In genomic region chr14:24003450-24004381, GRCm38 (mm10) we compare ENCODE assay signal across 9 mouse cellular contexts. TPM values are rescaled to one million over a fixed set of nuclear protein-coding genes. Genes with fewer than 3 reads are reported as not detected.
A peak's percentile ranks its signal among the peaks of the same experiment; 100 is the strongest.
DNase-seq lines count a peak whose midpoint lies in the region; ATAC-seq lines count a peak whose summit lies in the region.
"Had no signal": no experiment of that assay in that cellular context is flagged by ENCODE, and none has a peak within 500 bp of the region (broad histone marks: within the 10 kb centered on the region; RNA-seq: fewer than 3 reads in every experiment).

No protein-coding gene starts in this region.

- no peak overlapping the region for H3K27ac ChIP-seq in embryonic facial prominence, embryonic 14.5 days (replicated peaks; ENCODE audit: low read depth, low read length)
- no peak overlapping the region for H3K27ac ChIP-seq in lung, embryonic 15.5 days
- H3K27ac ChIP-seq: macrophage had no signal

- no peaks in the 10 kb centered on the region for H3K36me3 ChIP-seq in megakaryocyte, embryonic 14.5 days (replicated peaks; ENCODE audit: low read length)
- no peaks in the 10 kb centered on the region for H3K36me3 ChIP-seq in embryonic facial prominence, embryonic 14.5 days (ENCODE audit: control insufficient read depth, insufficient read depth, low read length)
- no peaks in the 10 kb centered on the region for H3K36me3 ChIP-seq in lung, embryonic 15.5 days

- H3K4me3 ChIP-seq in megakaryocyte, embryonic 14.5 days (replicated peaks): peak overlapping the region; percentile 69
- H3K4me3 ChIP-seq in embryonic facial prominence, embryonic 14.5 days (ENCODE audit: low read depth, low read length): peak overlapping the region; percentile 74
- H3K4me3 ChIP-seq in lung, embryonic 15.5 days: peak overlapping the region; percentile 64

- peaks cover 53% of the 10 kb centered on the region for H3K27me3 ChIP-seq in megakaryocyte, embryonic 14.5 days (replicated peaks)
- H3K27me3 ChIP-seq in embryonic facial prominence, embryonic 14.5 days (replicated peaks; ENCODE audit: control insufficient read depth, insufficient read depth, low read length): peaks cover 55% of the 10 kb centered on the region
- peaks cover 89% of the 10 kb centered on the region for H3K27me3 ChIP-seq in lung, embryonic 15.5 days

- peak overlapping the region; percentile 95 for H3K4me2 ChIP-seq in embryonic facial prominence, embryonic 14.5 days (ENCODE audit: low read depth, low read length)
- peak overlapping the region; percentile 99 for H3K4me2 ChIP-seq in lung, embryonic 15.5 days

- H3K9me3 ChIP-seq in megakaryocyte, embryonic 14.5 days: no peaks in the 10 kb centered on the region
- no peaks in the 10 kb centered on the region for H3K9me3 ChIP-seq in embryonic facial prominence, embryonic 14.5 days (ENCODE audit: control insufficient read depth, low read length)
- H3K9me3 ChIP-seq in lung, embryonic 15.5 days: no peaks in the 10 kb centered on the region

- H3K4me1 ChIP-seq in megakaryocyte, embryonic 14.5 days: peaks cover 4% of the 10 kb centered on the region
- peaks cover 3% of the 10 kb centered on the region for H3K4me1 ChIP-seq in embryonic facial prominence, embryonic 14.5 days (ENCODE audit: control insufficient read depth, insufficient read depth, low read length)
- peaks cover 14% of the 10 kb centered on the region for H3K4me1 ChIP-seq in lung, embryonic 15.5 days

- 1% methylated on average over 29 of the region's 85 CpGs for WGBS in embryonic facial prominence, embryonic 14.5 days
- WGBS in lung, embryonic 15.5 days: 2% methylated on average over 59 of the region's 85 CpGs

- peak overlapping the region; percentile 75 for H3K9ac ChIP-seq in embryonic facial prominence, embryonic 14.5 days (ENCODE audit: low read depth, low read length)
- H3K9ac ChIP-seq in lung, embryonic 15.5 days: peak overlapping the region; percentile 47; the same call in 1 of the 2 replicates

- ATAC-seq in megakaryocyte, adult 5-6 weeks (ENCODE audit: poor library complexity, severe bottlenecking): no peak
- peak; percentile 65 for ATAC-seq in embryonic facial prominence, embryonic 14.5 days (ENCODE audit: low read depth)
- 0 out of 2 replicates have a peak, but pooled peaks have one; percentile 29 for ATAC-seq in lung, embryonic 15.5 days (ENCODE audit: borderline replicate concordance, extremely low read depth, low FRiP score, low TSS enrichment)

- peak; percentile 55 for DNase-seq in embryonic facial prominence, embryonic 14.5 days (ENCODE audit: low spot score)
- DNase-seq in heart, postnatal 4 days: peak; percentile 15
- peak; percentile 58 to 77 for DNase-seq in layer of hippocampus, postnatal 10 days (ENCODE audit: low spot score in 2 of 2)
- peak; percentile 23 for DNase-seq in retina, postnatal 7 days (ENCODE audit: low read depth, low spot score)
- DNase-seq in T-cell, adult 2 months (ENCODE audit: low spot score): no peak

RNA-seq across cellular contexts. Expression of gene Kcnma1, which starts 10.6 kb away (rescaled TPM):
- not detected in 2 replicates for polyA plus RNA-seq in megakaryocyte, embryonic 14.5 days (2012; ENCODE audit: insufficient read depth, low replicate concordance)
- total RNA-seq in megakaryocyte, adult 5-6 weeks (2015): not detected in 2 replicates
- not detected in 2 replicates for total RNA-seq in megakaryocyte, adult 5-6 weeks (2017)
- 7.1 and 7.8 TPM in 2 replicates for polyA plus RNA-seq in embryonic facial prominence, embryonic 14.5 days (2014; fragmentation: Nextera tagmentation; extraction: Ambion mirVana)
- total RNA-seq in heart, postnatal 4 days (2021): under 1 TPM; 0.43 to 0.48 TPM
- 100 to 1,000 TPM; 119 to 120 TPM for total RNA-seq in layer of hippocampus, postnatal 10 days (2021)
- polyA plus RNA-seq in lung, embryonic 15.5 days (2015; fragmentation: Nextera tagmentation; extraction: Ambion mirVana): 1.4 and 1.6 TPM in 2 replicates
- polyA plus RNA-seq: macrophage had no signal

Comparison
In these comparisons a context has a peak if more than half of its experiments do, and no peak if none do; other contexts are left out.
1. RNA of gene Kcnma1, which starts 10.6 kb away (total RNA-seq): 119 to 120 TPM in layer of hippocampus, postnatal 10 days; 0.43 to 0.48 TPM in heart, postnatal 4 days and not detected in megakaryocyte, adult 5-6 weeks; every median in the first group is over 10 times any median in the second.
2. Peak in every context shown above with its lines, with median percentiles within 50 percentile points of each other: H3K4me3 ChIP-seq.